Mouse (Mus musculus) effector memory CD4-positive, alpha-beta T cell, adult 7 months (primary cell): ENCODE results near the gene D13Ertd608e. TPM values are rescaled to one million over a fixed set of nuclear protein-coding genes. Genes with fewer than 3 reads are reported as not detected.

Experiments used
- polyA plus RNA-seq: library from polyadenylated mRNA; unstranded; fragments of 100-300 nt; shearing (Covaris generic); gene quantifications from one replicate; pipeline ENCODE4 v1.2.1, GENCODE M21; 2017

The D13Ertd608e gene
- polyA plus RNA-seq, result not detected

DNA sequence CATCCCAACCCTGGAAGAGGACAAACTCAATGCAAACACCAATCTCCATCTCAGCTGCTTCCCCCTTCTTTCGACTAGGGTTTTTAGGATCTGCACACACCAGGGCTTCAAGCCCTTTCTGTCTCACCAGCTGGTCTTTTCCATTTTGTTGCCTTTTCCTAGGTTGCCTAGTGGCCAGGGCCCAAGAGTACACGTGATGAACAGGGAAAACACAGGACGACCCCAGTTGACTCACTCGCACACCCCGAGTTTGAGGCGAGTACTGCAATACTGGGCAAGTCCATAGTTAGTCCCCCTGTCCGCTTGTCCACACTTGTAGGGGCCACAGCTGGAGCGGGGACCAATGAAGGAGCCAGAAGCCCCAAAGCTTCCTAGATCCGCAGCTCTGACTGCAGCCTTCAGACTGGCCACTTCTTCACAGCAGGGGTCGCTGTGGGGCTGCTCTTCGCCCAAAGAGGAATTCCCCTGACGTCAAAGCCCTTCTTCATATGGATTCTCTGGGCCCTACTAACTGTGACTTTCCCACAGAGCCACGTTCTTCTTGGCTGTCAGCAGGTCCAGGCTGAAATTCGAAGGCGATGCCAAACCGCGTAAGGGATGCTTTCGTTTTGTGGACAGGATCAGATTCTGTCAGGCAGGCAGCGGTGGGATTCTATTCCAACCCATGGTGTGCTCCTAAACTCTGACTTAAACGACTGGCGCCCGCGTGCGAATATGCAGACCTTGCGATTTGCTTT, at the start of gene D13Ertd608e:
TSS of gene D13Ertd608e (plus strand) at position 687 of the 737 bp plus-strand sequence.

DNA sequence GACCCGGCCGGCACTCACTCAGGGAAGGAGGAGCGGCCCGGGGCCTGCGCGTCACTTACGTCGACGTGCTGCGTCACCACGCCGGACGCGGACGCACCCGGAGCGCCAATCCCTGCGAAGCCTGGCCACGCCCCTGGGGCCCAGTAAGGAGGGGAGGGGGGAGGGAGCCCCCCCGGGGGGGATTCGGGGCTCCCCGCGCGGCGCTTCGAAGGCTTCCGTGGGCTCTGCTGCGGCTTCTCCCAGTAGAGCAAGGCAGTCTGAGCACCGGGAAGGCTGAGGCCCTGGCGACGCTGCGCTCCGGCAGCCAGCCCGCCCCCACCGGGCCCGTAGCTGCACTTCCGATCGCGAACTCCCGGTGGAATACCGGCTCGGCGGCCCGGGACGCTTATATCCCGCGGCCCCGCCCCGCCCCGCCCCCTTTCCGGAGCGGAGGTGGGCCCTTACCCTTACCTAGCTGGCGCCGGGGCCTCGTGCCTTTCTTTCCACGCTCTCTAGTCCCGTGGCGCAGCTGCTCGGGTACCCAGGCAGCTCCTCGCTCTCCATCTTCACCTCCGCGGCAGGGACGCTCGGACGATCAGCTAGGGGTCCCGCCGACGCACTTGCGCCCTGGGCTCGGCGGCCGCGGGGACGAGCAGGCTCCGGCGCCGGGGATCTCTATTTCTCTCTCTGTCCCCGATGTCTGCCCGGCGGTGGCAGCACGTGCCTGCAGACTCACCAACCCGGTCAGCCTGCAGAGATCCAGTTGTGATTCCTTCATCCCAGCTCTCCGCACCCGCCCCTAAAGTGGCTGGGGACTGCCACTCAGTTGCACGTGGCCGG, 44.8 kb upstream of the D13Ertd608e start, which contains the start of gene Zfp131:
TSS of gene Zfp131 (minus strand) at position 129 of the 819 bp plus-strand sequence.

DNA sequence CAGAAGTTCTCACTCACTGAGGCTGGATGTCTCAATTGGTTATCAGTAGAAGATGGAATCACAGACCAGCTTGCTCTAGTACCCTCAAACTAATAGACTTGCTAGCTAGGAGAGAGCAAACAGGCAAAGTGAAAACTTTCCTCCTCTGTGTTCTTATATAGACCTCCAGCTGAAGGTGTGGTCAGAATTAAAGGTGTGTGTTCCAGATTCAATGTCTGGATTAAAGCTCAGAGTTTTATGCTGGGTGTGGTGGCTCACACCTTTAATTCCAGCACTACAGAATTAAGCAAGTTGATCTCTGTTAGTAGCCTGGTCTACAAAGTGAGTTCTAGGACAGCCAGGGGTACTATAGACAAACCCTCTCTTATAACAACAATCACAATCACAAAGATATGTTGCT, 5.7 kb upstream of the D13Ertd608e start, which contains the start of gene AF067063:
TSS of gene AF067063 (minus strand) at position 101 of the 400 bp plus-strand sequence.

DNA sequence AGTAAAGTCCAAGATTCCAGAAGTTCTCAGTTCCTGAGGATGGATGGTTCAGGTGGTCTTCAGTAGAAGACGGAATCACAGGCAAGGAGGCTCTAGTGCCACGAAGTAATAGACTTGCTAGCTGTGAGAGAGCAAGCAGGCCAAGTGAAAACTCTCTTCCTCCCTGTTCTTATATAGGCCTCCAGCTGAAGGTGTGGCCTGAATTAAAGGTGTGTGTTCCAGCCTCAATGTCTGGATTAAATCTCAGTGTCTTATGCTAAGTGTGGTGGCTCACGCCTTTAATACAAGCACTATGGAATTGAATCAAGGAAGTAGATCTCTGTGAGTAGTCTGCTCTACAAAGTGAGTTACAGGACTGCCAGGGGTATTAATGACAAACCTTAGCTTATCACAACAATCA, 58.9 kb downstream of the D13Ertd608e start, which contains the start of gene Tcstv1:
TSS of gene Tcstv1 (minus strand) at position 101 of the 400 bp plus-strand sequence.

Other genes starting within 250 kb of the D13Ertd608e start
- gene Ccl28, start 212.2 kb upstream of the D13Ertd608e start, polyA plus RNA-seq, result 0.17 TPM
- gene Hmgcs1, start 145.6 kb upstream of the D13Ertd608e start, polyA plus RNA-seq, result 56.4 TPM
- not detected for gene Nim1k, start 80.1 kb upstream of the D13Ertd608e start, polyA plus RNA-seq
- gene Zfp131, start 45.1 kb upstream of the D13Ertd608e start, polyA plus RNA-seq, result 46.9 TPM
- not detected for gene AF067063, start 5.8 kb upstream of the D13Ertd608e start, polyA plus RNA-seq
- not detected for gene Tcstv1, start 58.8 kb downstream of the D13Ertd608e start, polyA plus RNA-seq
- gene Gm21761, start 93.3 kb downstream of the D13Ertd608e start, polyA plus RNA-seq, result not detected
- not detected for gene B020031M17Rik, start 114.8 kb downstream of the D13Ertd608e start, polyA plus RNA-seq
- not detected for gene Gm36079, start 191.0 kb downstream of the D13Ertd608e start, polyA plus RNA-seq
- gene Gm21188, start 216.2 kb downstream of the D13Ertd608e start, polyA plus RNA-seq, result not detected